Mouse (Mus musculus): ENCODE data around the gene Gm47995. TPM values are rescaled to one million over a fixed set of nuclear protein-coding genes. Genes with fewer than 3 reads are reported as not detected.
A peak's percentile ranks its signal among the peaks of the same experiment; 100 is the strongest.

The Gm47995 gene
- polyA plus RNA-seq, 1 experiment from 2014 or later: not detected

GRCm38 (mm10) chr1:151158857-151159510 lies 39.3 kb upstream of the Gm47995 start:
- H3K36me3 ChIP-seq (replicated peaks; ENCODE audit: control insufficient read depth, insufficient read depth): no peaks in the 10 kb centered on the region
- no peak overlapping the region for H3K4me3 ChIP-seq (replicated peaks; ENCODE audit: low read length)
- ATAC-seq (ENCODE audit: low FRiP score): no peak
- WGBS: 83% methylated on average over 2 of the region's 2 CpGs
- no peak overlapping the region for H3K4me2 ChIP-seq (replicated peaks)
- no peak overlapping the region for H3K9ac ChIP-seq
- no peak for DNase-seq (ENCODE audit: low spot score)
- no peaks in the 10 kb centered on the region for H3K27me3 ChIP-seq (ENCODE audit: control insufficient read depth, insufficient read depth, low read length)
- no peaks in the 10 kb centered on the region for H3K9me3 ChIP-seq (ENCODE audit: control insufficient read depth, low read length)
- 0 out of 2 replicates have a peak, but pooled peaks cover 9% of the 10 kb centered on the region for H3K4me1 ChIP-seq (replicated peaks; ENCODE audit: control insufficient read depth, insufficient read depth, low read length)
- H3K27ac ChIP-seq: no peak overlapping the region

GRCm38 (mm10) chr1:151166031-151166430 lies 32.2 kb upstream of the Gm47995 start:
- no peaks in the 10 kb centered on the region for H3K9me3 ChIP-seq (ENCODE audit: control insufficient read depth, low read length)
- H3K27me3 ChIP-seq (ENCODE audit: control insufficient read depth, insufficient read depth, low read length): no peaks in the 10 kb centered on the region
- H3K9ac ChIP-seq: no peak overlapping the region
- ATAC-seq (ENCODE audit: low FRiP score) (no peak), DNase-seq (ENCODE audit: low spot score) (no peak)
- H3K4me2 ChIP-seq (replicated peaks): no peak overlapping the region
- no peak overlapping the region for H3K4me3 ChIP-seq (replicated peaks; ENCODE audit: low read length)
- no peaks in the 10 kb centered on the region for H3K36me3 ChIP-seq (replicated peaks; ENCODE audit: control insufficient read depth, insufficient read depth)
- no peaks in the 10 kb centered on the region for H3K4me1 ChIP-seq (replicated peaks; ENCODE audit: control insufficient read depth, insufficient read depth, low read length)
- WGBS: 31% methylated on average over 8 of the region's 8 CpGs
- H3K27ac ChIP-seq: no peak overlapping the region

GRCm38 (mm10) chr1:151167297-151168047 lies 30.8 kb upstream of the Gm47995 start:
- Histone ChIP-seq H3K4me3 (replicated peaks; ENCODE audit: low read length) (no peak overlapping the region), H3K4me1 (replicated peaks; ENCODE audit: control insufficient read depth, insufficient read depth, low read length) (no peaks in the 10 kb centered on the region), H3K9ac (no peak overlapping the region), H3K27ac (no peak overlapping the region), H3K4me2 (replicated peaks) (no peak overlapping the region), H3K27me3 (ENCODE audit: control insufficient read depth, insufficient read depth, low read length) (no peaks in the 10 kb centered on the region), H3K9me3 (ENCODE audit: control insufficient read depth, low read length) (no peaks in the 10 kb centered on the region), H3K36me3 (replicated peaks; ENCODE audit: control insufficient read depth, insufficient read depth) (no peaks in the 10 kb centered on the region)
- WGBS: 9% methylated on average over 12 of the region's 12 CpGs
- ATAC-seq (ENCODE audit: low FRiP score) (peak; percentile 54), DNase-seq (ENCODE audit: low spot score) (no peak)

DNA sequence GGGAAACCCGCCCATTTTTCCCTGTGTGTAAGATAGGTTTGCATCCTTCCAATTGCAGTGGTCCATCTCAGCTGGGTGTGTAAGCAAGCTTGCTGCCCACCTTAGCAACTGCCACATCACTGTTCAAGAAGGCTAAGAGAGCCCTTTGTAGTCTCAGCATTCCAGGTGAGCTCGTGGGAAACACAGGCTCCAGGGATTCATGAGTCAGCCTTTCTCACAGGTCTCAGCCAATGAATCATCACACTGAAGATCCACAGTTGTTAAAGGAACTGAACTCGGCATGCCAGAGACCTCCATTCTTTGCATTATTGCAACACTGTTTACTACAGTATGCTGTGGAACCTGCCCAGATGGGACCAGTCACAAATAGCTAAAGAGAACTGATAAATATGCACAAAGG lies 29.6 kb upstream of the Gm47995 start:
- no peaks in the 10 kb centered on the region for H3K27me3 ChIP-seq (ENCODE audit: control insufficient read depth, insufficient read depth, low read length)
- no peaks in the 10 kb centered on the region for H3K4me1 ChIP-seq (replicated peaks; ENCODE audit: control insufficient read depth, insufficient read depth, low read length)
- H3K36me3 ChIP-seq (replicated peaks; ENCODE audit: control insufficient read depth, insufficient read depth): no peaks in the 10 kb centered on the region
- no peak for ATAC-seq (ENCODE audit: low FRiP score)
- no peak overlapping the region for H3K4me3 ChIP-seq (replicated peaks; ENCODE audit: low read length)
- DNase-seq (ENCODE audit: low spot score): no peak
- H3K4me2 ChIP-seq (replicated peaks): no peak overlapping the region
- 65% methylated on average over 3 of the region's 3 CpGs for WGBS
- H3K27ac ChIP-seq: no peak overlapping the region
- H3K9ac ChIP-seq: no peak overlapping the region
- H3K9me3 ChIP-seq (ENCODE audit: control insufficient read depth, low read length): no peaks in the 10 kb centered on the region

DNA sequence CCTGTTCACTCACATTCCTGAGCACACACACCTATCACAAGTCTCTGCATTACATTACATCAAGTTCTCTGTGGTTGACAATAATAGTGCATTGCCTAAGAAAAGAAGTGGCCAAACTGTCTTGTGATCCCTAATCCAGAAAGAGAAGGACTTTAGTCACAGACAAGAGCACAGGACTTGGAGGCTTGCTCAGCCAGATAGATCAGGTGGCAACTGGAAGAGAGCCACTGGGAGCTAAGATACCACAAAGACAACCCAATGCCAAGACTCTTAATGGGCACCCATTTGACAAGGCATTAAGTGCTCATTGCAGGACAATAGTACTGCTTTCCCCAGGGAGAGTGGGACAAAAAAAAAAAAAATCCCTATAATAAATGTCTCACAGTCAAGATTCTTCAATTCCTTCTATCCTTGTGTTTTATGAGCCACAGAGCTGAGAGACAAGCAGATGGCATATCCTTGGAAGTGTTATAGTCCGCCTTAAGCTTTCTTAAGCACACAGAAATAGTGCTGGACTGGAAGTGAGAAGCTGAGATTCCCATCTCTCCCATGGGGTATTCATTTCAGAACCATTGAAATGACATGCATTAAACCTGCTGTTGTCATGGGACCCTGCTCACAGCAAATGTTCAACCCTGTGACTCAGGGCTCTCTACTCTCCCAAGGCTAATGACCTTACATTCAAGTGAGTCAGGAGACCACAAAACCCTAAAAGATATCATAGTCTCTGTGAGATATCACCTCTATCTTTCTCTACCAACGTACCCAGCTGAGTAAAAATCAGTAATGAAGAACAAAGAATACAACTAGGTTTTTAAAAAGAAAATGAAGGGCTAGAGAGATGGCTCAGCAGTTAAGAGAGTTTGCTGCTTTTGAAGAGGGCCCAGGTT lies 26.4 kb upstream of the Gm47995 start:
- Histone ChIP-seq H3K9me3 (ENCODE audit: control insufficient read depth, low read length) (no peaks in the 10 kb centered on the region), H3K9ac (no peak overlapping the region), H3K4me1 (replicated peaks; ENCODE audit: control insufficient read depth, insufficient read depth, low read length) (no peaks in the 10 kb centered on the region), H3K4me3 (replicated peaks; ENCODE audit: low read length) (no peak overlapping the region), H3K4me2 (replicated peaks) (no peak overlapping the region), H3K27ac (no peak overlapping the region), H3K27me3 (ENCODE audit: control insufficient read depth, insufficient read depth, low read length) (no peaks in the 10 kb centered on the region), H3K36me3 (replicated peaks; ENCODE audit: control insufficient read depth, insufficient read depth) (no peaks in the 10 kb centered on the region)
- DNase-seq (ENCODE audit: low spot score) (no peak), ATAC-seq (ENCODE audit: low FRiP score) (no peak)
- WGBS: 74% methylated on average over 2 of the region's 2 CpGs

DNA sequence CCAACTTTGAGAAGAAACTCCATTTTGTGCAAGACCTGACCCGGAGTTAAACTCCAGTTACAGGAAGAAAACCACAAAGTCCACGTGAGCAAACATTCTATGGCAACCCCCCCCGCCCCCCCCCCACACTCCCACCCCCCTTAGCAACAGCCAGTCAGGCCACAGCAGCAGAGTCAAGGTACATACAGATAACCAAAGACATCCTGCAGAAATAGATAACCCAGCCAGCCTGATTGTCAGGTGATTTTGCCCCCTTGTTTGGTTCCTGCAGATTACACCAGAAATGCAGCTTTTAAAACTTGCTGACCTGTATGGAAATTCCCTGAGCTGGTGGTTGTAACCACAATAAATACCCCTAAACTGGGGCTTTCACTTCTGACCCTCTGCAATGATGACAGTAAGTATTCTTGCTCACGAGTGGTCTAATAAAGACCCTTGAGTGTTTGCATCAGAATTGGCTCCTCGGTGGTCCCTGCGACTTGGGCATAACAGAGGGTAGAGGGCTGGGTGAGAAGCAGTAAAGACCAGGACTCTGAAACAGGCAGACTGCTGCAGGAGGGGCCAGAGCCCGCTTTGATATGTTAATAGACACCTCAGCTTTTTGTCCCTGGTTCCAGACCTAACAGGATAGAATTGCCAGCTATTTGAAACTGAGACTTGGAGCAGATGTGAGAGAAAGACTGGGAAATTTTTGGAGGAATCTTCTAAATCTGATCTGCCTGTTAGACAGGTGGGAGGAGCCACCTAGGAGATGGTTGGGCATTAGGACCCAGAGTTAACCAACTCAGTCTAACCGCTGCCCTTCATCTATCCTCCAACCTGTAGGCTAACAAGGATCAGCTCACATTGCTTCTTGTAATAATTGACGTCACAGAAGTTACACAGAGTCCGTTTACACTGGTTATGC lies 21.0 kb upstream of the Gm47995 start:
- 4% methylated on average over 10 of the region's 10 CpGs for WGBS
- no peaks in the 10 kb centered on the region for H3K27me3 ChIP-seq (ENCODE audit: control insufficient read depth, insufficient read depth, low read length)
- no peak overlapping the region for H3K27ac ChIP-seq
- no peaks in the 10 kb centered on the region for H3K9me3 ChIP-seq (ENCODE audit: control insufficient read depth, low read length)
- peak overlapping the region; percentile 44 for H3K4me2 ChIP-seq (replicated peaks)
- H3K4me1 ChIP-seq (replicated peaks; ENCODE audit: control insufficient read depth, insufficient read depth, low read length): 0 out of 2 replicates have a peak, but pooled peaks cover 8% of the 10 kb centered on the region
- no peaks in the 10 kb centered on the region for H3K36me3 ChIP-seq (replicated peaks; ENCODE audit: control insufficient read depth, insufficient read depth)
- ATAC-seq (ENCODE audit: low FRiP score): peak; percentile 69; the same call in 1 of the 2 replicates
- peak overlapping the region; percentile 21 for H3K4me3 ChIP-seq (replicated peaks; ENCODE audit: low read length)
- no peak for DNase-seq (ENCODE audit: low spot score)
- H3K9ac ChIP-seq: no peak overlapping the region

DNA sequence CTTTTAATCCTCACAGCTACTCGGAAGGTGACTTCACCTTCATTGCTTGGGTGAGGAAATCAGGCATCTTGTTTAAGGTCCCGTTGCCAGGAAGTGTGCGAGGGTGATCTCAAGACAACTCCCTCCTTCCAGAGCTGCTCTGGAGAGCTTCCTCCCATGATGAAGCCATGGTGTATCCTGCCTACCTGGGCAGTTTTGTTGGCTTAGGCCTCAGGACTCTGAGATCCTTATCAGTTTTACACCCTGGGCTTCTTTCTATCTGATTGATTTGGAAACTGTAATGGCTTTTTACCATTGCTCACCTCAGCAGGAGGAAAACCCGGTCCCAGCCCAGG lies 20.3 kb upstream of the Gm47995 start:
- Histone ChIP-seq H3K27me3 (ENCODE audit: control insufficient read depth, insufficient read depth, low read length) (no peaks in the 10 kb centered on the region), H3K4me1 (replicated peaks; ENCODE audit: control insufficient read depth, insufficient read depth, low read length) (0 out of 2 replicates have a peak, but pooled peaks cover 8% of the 10 kb centered on the region), H3K4me2 (replicated peaks) (peak overlapping the region; percentile 44), H3K4me3 (replicated peaks; ENCODE audit: low read length) (peak overlapping the region; percentile 21), H3K9me3 (ENCODE audit: control insufficient read depth, low read length) (no peaks in the 10 kb centered on the region), H3K36me3 (replicated peaks; ENCODE audit: control insufficient read depth, insufficient read depth) (no peaks in the 10 kb centered on the region), H3K27ac (no peak overlapping the region), H3K9ac (no peak overlapping the region)
- DNase-seq (ENCODE audit: low spot score) (no peak), ATAC-seq (ENCODE audit: low FRiP score) (no peak)
- 8% methylated on average over 4 of the region's 4 CpGs for WGBS

DNA sequence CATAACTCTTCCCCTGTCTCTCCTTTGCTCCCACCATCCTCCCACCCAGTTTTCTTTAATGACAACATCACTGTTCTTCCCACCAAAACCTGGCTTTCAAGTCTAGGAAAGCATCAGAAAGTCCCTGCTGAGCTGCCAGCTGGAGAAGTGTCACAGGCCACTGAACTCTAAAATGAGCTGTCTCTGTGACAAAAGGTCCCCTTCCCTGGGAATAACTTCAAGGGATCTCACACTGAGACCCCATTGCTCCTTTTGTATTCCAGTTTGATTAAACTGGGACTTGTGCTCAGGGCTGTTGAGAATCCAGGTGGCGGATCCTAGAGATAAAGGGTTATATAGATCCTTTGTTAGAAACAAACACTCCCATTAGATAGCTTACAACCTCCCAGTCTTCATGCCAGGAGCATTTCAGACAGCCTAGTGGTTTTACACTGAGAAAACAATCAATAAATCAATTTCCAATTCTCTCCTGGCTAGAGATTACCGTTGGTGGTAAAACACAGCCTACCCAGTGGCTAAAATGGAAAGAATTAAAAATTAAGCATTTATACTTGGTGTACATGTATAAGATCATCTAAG lies 19.7 kb upstream of the Gm47995 start:
- no peak overlapping the region for H3K4me3 ChIP-seq (replicated peaks; ENCODE audit: low read length)
- no peak overlapping the region for H3K9ac ChIP-seq
- no peak overlapping the region for H3K27ac ChIP-seq
- no peaks in the 10 kb centered on the region for H3K9me3 ChIP-seq (ENCODE audit: control insufficient read depth, low read length)
- no peaks in the 10 kb centered on the region for H3K36me3 ChIP-seq (replicated peaks; ENCODE audit: control insufficient read depth, insufficient read depth)
- peak; percentile 51; the same call in 1 of the 2 replicates for ATAC-seq (ENCODE audit: low FRiP score)
- H3K4me2 ChIP-seq (replicated peaks): no peak overlapping the region
- H3K4me1 ChIP-seq (replicated peaks; ENCODE audit: control insufficient read depth, insufficient read depth, low read length): 0 out of 2 replicates have a peak, but pooled peaks cover 8% of the 10 kb centered on the region
- H3K27me3 ChIP-seq (ENCODE audit: control insufficient read depth, insufficient read depth, low read length): no peaks in the 10 kb centered on the region
- WGBS: 8% methylated on average over 2 of the region's 2 CpGs
- DNase-seq (ENCODE audit: low spot score): no peak

Data from hindbrain, embryonic 14.5 days (tissue).